Mouse (Mus musculus): ENCODE data around the gene Llph.

The Llph gene

GRCm38 (mm10) chr10:120279482-120280128 is 52.7 kb downstream of the Llph start:
- no peak for DNase-seq (ENCODE audit: low spot score in 2 of 2)

- no peak for DNase-seq (ENCODE audit: low spot score in 2 of 2)
Measured at GRCm38 (mm10) chr10:120280375-120280774, 53.5 kb downstream of the Llph start.

GRCm38 (mm10) chr10:120281700-120282099 is 54.8 kb downstream of the Llph start:
- DNase-seq (ENCODE audit: low spot score in 2 of 2), result no peak

Data from spleen, postnatal 10 days (tissue).